Mouse (Mus musculus) C2C12 (cell line): Measurements from ENCODE around the gene Cchcr1.

Experiments used
- CEBPB ChIP-seq: IDR thresholded peaks from one replicate; pipeline ENCODE4 v1.6.1; 2011; ENCODE audit warnings: low read depth, mild to moderate bottlenecking, control low read depth, moderate library complexity
- CTCF ChIP-seq: IDR thresholded peaks from one replicate; pipeline ENCODE4 v1.5.1; 2011; ENCODE audit not compliant: control insufficient read depth, insufficient read depth, insufficient read length
- FOSL1 ChIP-seq: IDR thresholded peaks from one replicate; pipeline ENCODE4 v1.8.0; 2011; ENCODE audit warnings: mild to moderate bottlenecking, low read length; ENCODE audit not compliant: poor library complexity, insufficient read depth, severe bottlenecking
- MAX ChIP-seq: IDR thresholded peaks from one replicate; pipeline ENCODE4 v1.6.1; 2011; ENCODE audit warnings: mild to moderate bottlenecking, control low read depth
- MYOD1 ChIP-seq: IDR thresholded peaks from one replicate; pipeline ENCODE4 v1.6.1; 2011; ENCODE audit warnings: low read depth; ENCODE audit not compliant: control insufficient read depth, insufficient read length
- MYOG ChIP-seq: IDR thresholded peaks from one replicate; pipeline ENCODE4 v1.6.1; 2011; ENCODE audit not compliant: control insufficient read depth, insufficient read length; ENCODE audit errors: extremely low read depth
- USF1 ChIP-seq: IDR thresholded peaks from one replicate; pipeline ENCODE4 v1.6.1; 2011; ENCODE audit warnings: low read depth, mild to moderate bottlenecking, control low read depth, moderate library complexity

DNA sequence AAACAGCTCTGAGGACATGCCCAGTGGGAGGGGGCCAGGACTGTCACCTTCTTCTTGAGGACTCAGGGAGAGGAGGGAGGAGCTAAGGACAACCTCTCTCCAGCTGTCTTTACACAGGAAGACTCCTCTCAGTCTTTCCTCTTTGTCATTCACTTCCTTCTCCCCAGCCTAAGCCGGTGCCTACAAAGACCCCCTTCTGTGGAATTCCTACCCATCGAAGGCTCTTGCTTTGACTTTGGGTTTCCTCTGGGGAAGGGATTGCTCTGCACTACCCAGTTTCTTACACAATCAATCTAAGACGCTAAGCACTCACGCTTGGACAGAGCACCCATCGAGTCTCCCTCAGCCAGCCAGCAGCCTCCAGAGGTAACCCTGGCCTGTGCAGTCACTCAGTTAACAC lies 31.7 kb downstream of the Cchcr1 start:
- TF ChIP-seq CTCF (no peak), CEBPB (no peak), MYOG (no peak), FOSL1 (no peak), USF1 (no peak), MAX (no peak), MYOD1 (no peak)
